Mouse (Mus musculus) hindbrain, embryonic 14.5 days (tissue): ENCODE measurements around the gene Vmn1r71. TPM values are rescaled to one million over a fixed set of nuclear protein-coding genes. Genes with fewer than 3 reads are reported as not detected.
"Not testable (repeated sequence)": the region's sequence is repeated elsewhere in the genome, so short reads cannot be mapped to it uniquely, and the experiment has no call there.

ENCODE experiments used
- ATAC-seq: fragments of 200-750 bp; cut with Nextera tagmentation; 2 replicates; pipeline ENCODE4 v1.8.0; 2017; ENCODE audit warnings: moderate number of reproducible peaks, mild to moderate bottlenecking, moderate TSS enrichment, moderate library complexity; ENCODE audit not compliant: low FRiP score
- DNase-seq: peaks from one replicate; pipeline ENCODE4 v3.0.0-alpha.2; 2015; ENCODE audit warnings: low spot score
- H3K27ac ChIP-seq: fragments of 300-500 bp; sonication (generic); 2 replicates; pipeline ENCODE4 v1.5.1; 2014; ENCODE audit warnings: mild to moderate bottlenecking, moderate library complexity
- H3K27me3 ChIP-seq: fragments of 300-500 bp; sonication (generic); 2 replicates; pipeline ENCODE4 v1.6.1; 2014; ENCODE audit warnings: mild to moderate bottlenecking, low read length, mixed read lengths; ENCODE audit not compliant: control insufficient read depth, insufficient read depth
- H3K36me3 ChIP-seq: fragments of 300-500 bp; sonication (generic); replicated peaks from 2 replicates; pipeline ENCODE4 v1.6.1; 2014; ENCODE audit not compliant: control insufficient read depth, insufficient read depth
- H3K4me1 ChIP-seq: fragments of 300-500 bp; sonication (generic); replicated peaks from 2 replicates; pipeline ENCODE4 v1.6.1; 2014; ENCODE audit warnings: antibody characterized with exemption, low read length, mixed read lengths; ENCODE audit not compliant: control insufficient read depth, insufficient read depth
- H3K4me2 ChIP-seq: fragments of 300-500 bp; sonication (generic); replicated peaks from 2 replicates; pipeline ENCODE4 v1.6.1; 2014; ENCODE audit warnings: mild to moderate bottlenecking, moderate library complexity
- H3K4me3 ChIP-seq: fragments of 300-500 bp; sonication (generic); replicated peaks from 2 replicates; pipeline ENCODE4 v1.5.1; 2014; ENCODE audit warnings: mild to moderate bottlenecking, low read length
- H3K9ac ChIP-seq: fragments of 300-500 bp; sonication (generic); 2 replicates; pipeline ENCODE4 v1.6.1; 2014
- H3K9me3 ChIP-seq: fragments of 300-500 bp; sonication (generic); 2 replicates; pipeline ENCODE4 v1.6.1; 2016; ENCODE audit warnings: low read length; ENCODE audit not compliant: control insufficient read depth
- polyA plus RNA-seq: library from polyadenylated mRNA; unstranded; fragments of >200 nt; fragmentation: Nextera tagmentation; extraction: Ambion mirVana; gene quantifications from 2 replicates; pipeline ENCODE4 v1.2.1, GENCODE M21; 2014

The Vmn1r71 gene
- polyA plus RNA-seq: not detected in 2 replicates

DNA sequence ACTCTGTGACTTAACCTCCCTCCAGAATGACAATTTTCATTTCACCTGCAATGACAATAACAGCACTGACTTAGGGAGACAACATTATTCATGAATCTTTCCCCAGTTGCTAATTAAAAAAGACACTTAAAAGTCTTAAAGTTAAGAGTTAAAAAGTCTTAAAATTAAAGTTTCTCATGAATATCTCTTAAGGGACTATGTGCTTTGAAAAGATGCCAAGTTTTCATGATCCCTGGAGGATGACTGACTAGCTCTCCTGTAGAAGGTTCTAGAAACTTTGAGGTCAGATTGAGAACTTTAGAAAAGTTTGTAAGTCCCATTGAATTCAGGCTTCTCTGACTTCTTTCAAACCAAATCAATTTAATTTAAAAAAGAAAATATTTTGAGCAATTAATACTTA is at the start of gene Vmn1r71:
Gene Vmn1r71, minus strand, starts transcription at position 101 of the 400 bp plus-strand sequence.
- Histone ChIP-seq H3K4me2 (no peak within 1 kb of the TSS), H3K4me3 (no peak within 1 kb of the TSS), H3K27me3 (no peaks in the 10 kb centered on the region), H3K36me3 (no peaks in the 10 kb centered on the region), H3K9me3 (peaks cover 33% of the 10 kb centered on the region), H3K9ac (no peak within 1 kb of the TSS), H3K27ac (no peak within 1 kb of the TSS), H3K4me1 (no peaks in the 10 kb centered on the region)
- ATAC-seq (no peak), DNase-seq (no peak)

DNA sequence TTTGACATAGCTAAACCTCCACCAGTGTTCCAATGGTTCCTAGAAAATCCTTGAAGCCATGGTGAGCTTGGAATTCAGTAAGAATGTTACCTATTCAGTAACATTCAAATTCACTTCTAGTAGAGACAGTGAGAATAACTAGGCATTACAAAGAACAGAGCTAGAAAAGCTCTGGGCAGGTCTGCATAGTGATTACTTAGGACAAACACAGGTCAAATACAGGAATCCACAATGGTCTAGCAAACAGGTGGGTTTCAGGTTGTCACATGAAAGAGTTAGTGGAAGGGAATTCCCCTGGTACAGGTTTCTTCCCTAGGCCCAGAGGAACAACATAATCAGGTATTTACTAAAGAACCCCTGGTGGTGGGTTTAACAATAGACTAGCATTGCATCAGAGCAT is 3.4 kb upstream of the Vmn1r71 start:
- H3K9ac ChIP-seq, H3K4me3 ChIP-seq, ATAC-seq, H3K27ac ChIP-seq, H3K4me2 ChIP-seq, H3K36me3 ChIP-seq, H3K27me3 ChIP-seq, DNase-seq, H3K4me1 ChIP-seq: not testable (repeated sequence)
- peaks cover 26% of the 10 kb centered on the region for H3K9me3 ChIP-seq

Other genes starting within 250 kb of the Vmn1r71 start
- gene Vmn1r68, start 195.9 kb downstream of the Vmn1r71 start, polyA plus RNA-seq: not detected in 2 replicates
- gene Vmn1r69, start 140.7 kb downstream of the Vmn1r71 start, polyA plus RNA-seq: not detected in 2 replicates
- gene Vmn1r70, start 122.8 kb downstream of the Vmn1r71 start, polyA plus RNA-seq: not detected in 2 replicates
- gene Nlrp4b, start 66.6 kb downstream of the Vmn1r71 start, polyA plus RNA-seq: not detected in 2 replicates
- gene Zscan4b, start 150.7 kb upstream of the Vmn1r71 start, polyA plus RNA-seq: not detected in 2 replicates